Mouse (Mus musculus) myocyte (in vitro differentiated cells): ENCODE data around the gene Crtc3.

Experiments used
- POLR2A ChIP-seq: IDR thresholded peaks from one replicate; pipeline ENCODE4 v1.6.1; 2011; ENCODE audit warnings: low read depth, mild to moderate bottlenecking, control low read depth, moderate library complexity; ENCODE audit not compliant: insufficient read length
- USF1 ChIP-seq: IDR thresholded peaks from one replicate; pipeline ENCODE4 v1.6.1; 2011; ENCODE audit warnings: low read depth, mild to moderate bottlenecking, control low read depth, moderate library complexity

- TF ChIP-seq USF1 (no peak), POLR2A (no peak)
These were observed 2.5 kb upstream of the Crtc3 start for GRCm38 (mm10) chr7:80691131-80691530.
